Mouse (Mus musculus) neural tube, embryonic 11.5 days (tissue): ENCODE measurements at regions not wholly inside any gene's neighbourhood (a gene's known extent, or its start where the extent isn't known, plus 50 kb on each side); places are given as distances from the start of the nearest gene placed in this dataset.
A peak's percentile ranks its signal among the peaks of the same experiment; 100 is the strongest.

Experiments used
- ATAC-seq: fragments of 200-750 bp; cut with Nextera tagmentation; 2 replicates; pipeline ENCODE4 v1.8.0; 2017; ENCODE audit warnings: moderate number of reproducible peaks, mild to moderate bottlenecking, moderate TSS enrichment, moderate library complexity; ENCODE audit not compliant: insufficient read depth, low FRiP score, low TSS enrichment
- DNase-seq: peaks from one replicate; pipeline ENCODE4 v3.0.0-alpha.2; 2015; ENCODE audit warnings: low spot score
- H3K27ac ChIP-seq: fragments of 300-500 bp; sonication (generic); 2 replicates; pipeline ENCODE4 v1.5.1; 2014; ENCODE audit warnings: low read depth, mild to moderate bottlenecking, low read length
- H3K27me3 ChIP-seq: fragments of 300-500 bp; sonication (generic); 2 replicates; pipeline ENCODE4 v1.6.1; 2014; ENCODE audit warnings: mild to moderate bottlenecking, low read length, mixed read lengths; ENCODE audit not compliant: control insufficient read depth, insufficient read depth
- H3K36me3 ChIP-seq: fragments of 300-500 bp; sonication (generic); 2 replicates; pipeline ENCODE4 v1.6.1; 2014; ENCODE audit warnings: mild to moderate bottlenecking, low read length, moderate library complexity, mixed read lengths; ENCODE audit not compliant: control insufficient read depth, insufficient read depth
- H3K4me1 ChIP-seq: fragments of 300-500 bp; sonication (generic); 2 replicates; pipeline ENCODE4 v1.6.1; 2014; ENCODE audit warnings: low read length, mixed read lengths; ENCODE audit not compliant: control insufficient read depth, insufficient read depth
- H3K4me2 ChIP-seq: fragments of 300-500 bp; sonication (generic); 2 replicates; pipeline ENCODE4 v1.6.1; 2014; ENCODE audit warnings: low read depth, mild to moderate bottlenecking, moderate library complexity
- H3K4me3 ChIP-seq: fragments of 300-500 bp; sonication (generic); 2 replicates; pipeline ENCODE4 v1.5.1; 2014; ENCODE audit warnings: low read depth, low read length
- H3K9ac ChIP-seq: fragments of 300-500 bp; sonication (generic); 2 replicates; pipeline ENCODE4 v1.6.1; 2014; ENCODE audit warnings: mild to moderate bottlenecking, low read length
- H3K9me3 ChIP-seq: fragments of 300-500 bp; sonication (generic); 2 replicates; pipeline ENCODE4 v1.6.1; 2016; ENCODE audit warnings: low read length; ENCODE audit not compliant: control insufficient read depth
- WGBS: fragments of 180-500 bp; shearing (Covaris S2); extraction: QIAGEN DNeasy Blood & Tissue Kit; methylation state at CpG from one replicate; pipeline ENCODE4 v1.1.7; 2014; 5-methylcytosine and 5-hydroxymethylcytosine counted together

- Histone ChIP-seq H3K4me3 (no peak overlapping the region), H3K4me2 (no peak overlapping the region), H3K27me3 (no peaks in the 10 kb centered on the region), H3K36me3 (no peaks in the 10 kb centered on the region), H3K9me3 (no peaks in the 10 kb centered on the region), H3K9ac (no peak overlapping the region), H3K4me1 (no peaks in the 10 kb centered on the region), H3K27ac (no peak overlapping the region)
- WGBS, result 79% methylated on average over 1 of the region's 1 CpGs
- no peak for DNase-seq
- no peak for ATAC-seq
Observed at GRCm38 (mm10) chr3:115787360-115787759, 72.5 kb upstream of the S1pr1 start.

GRCm38 (mm10) chr3:115788525-115788924 is 73.7 kb upstream of the S1pr1 start:
- DNase-seq, result no peak
- no peak for ATAC-seq
- Histone ChIP-seq H3K4me3 (no peak overlapping the region), H3K4me1 (no peaks in the 10 kb centered on the region), H3K4me2 (no peak overlapping the region), H3K27me3 (no peaks in the 10 kb centered on the region), H3K9ac (no peak overlapping the region), H3K9me3 (no peaks in the 10 kb centered on the region), H3K27ac (no peak overlapping the region), H3K36me3 (no peaks in the 10 kb centered on the region)
- 83% methylated on average over 3 of the region's 3 CpGs for WGBS

- Histone ChIP-seq H3K27me3 (no peaks in the 10 kb centered on the region), H3K36me3 (no peaks in the 10 kb centered on the region), H3K9me3 (no peaks in the 10 kb centered on the region), H3K4me1 (no peaks in the 10 kb centered on the region), H3K4me2 (no peak overlapping the region), H3K9ac (no peak overlapping the region), H3K4me3 (no peak overlapping the region), H3K27ac (no peak overlapping the region)
- no peak for ATAC-seq
- no peak for DNase-seq
- 91% methylated on average over 6 of the region's 6 CpGs for WGBS
Observed at GRCm38 (mm10) chr3:115789063-115789462, 74.2 kb upstream of the S1pr1 start.

- ATAC-seq (no peak), DNase-seq (no peak)
- no peaks in the 10 kb centered on the region for H3K9me3 ChIP-seq
- no peak overlapping the region for H3K9ac ChIP-seq
- H3K4me2 ChIP-seq, result no peak overlapping the region
- no peak overlapping the region for H3K4me3 ChIP-seq
- no peaks in the 10 kb centered on the region for H3K36me3 ChIP-seq
- 60% methylated on average over 4 of the region's 4 CpGs for WGBS
- H3K27ac ChIP-seq, result no peak overlapping the region
- no peaks in the 10 kb centered on the region for H3K4me1 ChIP-seq
- H3K27me3 ChIP-seq, result no peaks in the 10 kb centered on the region
Observed at GRCm38 (mm10) chr3:115792606-115793005, 77.7 kb upstream of the S1pr1 start.

- no peaks in the 10 kb centered on the region for H3K36me3 ChIP-seq
- no peak overlapping the region for H3K9ac ChIP-seq
- 69% methylated on average over 12 of the region's 12 CpGs for WGBS
- ATAC-seq (no peak), DNase-seq (peak; percentile 15)
- no peak overlapping the region for H3K4me3 ChIP-seq
- no peaks in the 10 kb centered on the region for H3K27me3 ChIP-seq
- no peaks in the 10 kb centered on the region for H3K9me3 ChIP-seq
- H3K4me2 ChIP-seq, result no peak overlapping the region
- H3K4me1 ChIP-seq, result no peaks in the 10 kb centered on the region
- no peak overlapping the region for H3K27ac ChIP-seq
Observed at GRCm38 (mm10) chr3:115793344-115794059, 78.6 kb upstream of the S1pr1 start.

GRCm38 (mm10) chr3:115799326-115799725 is 84.5 kb upstream of the S1pr1 start:
- Histone ChIP-seq H3K27ac (no peak overlapping the region), H3K27me3 (no peaks in the 10 kb centered on the region), H3K4me1 (no peaks in the 10 kb centered on the region), H3K9me3 (no peaks in the 10 kb centered on the region), H3K4me2 (no peak overlapping the region), H3K36me3 (no peaks in the 10 kb centered on the region), H3K4me3 (no peak overlapping the region), H3K9ac (no peak overlapping the region)
- whole genome bisulfite sequencing, result 93% methylated on average over 10 of the region's 10 CpGs
- no peak for DNase-seq
- ATAC-seq, result no peak

GRCm38 (mm10) chr3:115799981-115800380 is 85.1 kb upstream of the S1pr1 start:
- no peak for DNase-seq

GRCm38 (mm10) chr3:115800873-115801272 is 86.0 kb upstream of the S1pr1 start:
- WGBS, result 54% methylated on average over 5 of the region's 5 CpGs
- Histone ChIP-seq H3K4me2 (no peak overlapping the region), H3K27ac (no peak overlapping the region), H3K36me3 (no peaks in the 10 kb centered on the region), H3K9me3 (no peaks in the 10 kb centered on the region), H3K27me3 (no peaks in the 10 kb centered on the region), H3K4me3 (no peak overlapping the region), H3K4me1 (no peaks in the 10 kb centered on the region), H3K9ac (no peak overlapping the region)
- no peak for ATAC-seq
- no peak for DNase-seq

More at GRCm38 (mm10) chr3:115799981-115800380, 85.1 kb upstream of the S1pr1 start:
- Histone ChIP-seq H3K4me2 (no peak overlapping the region), H3K36me3 (no peaks in the 10 kb centered on the region), H3K27ac (no peak overlapping the region), H3K4me3 (no peak overlapping the region), H3K9ac (no peak overlapping the region), H3K4me1 (no peaks in the 10 kb centered on the region), H3K9me3 (no peaks in the 10 kb centered on the region), H3K27me3 (no peaks in the 10 kb centered on the region)
- no peak for ATAC-seq
- 81% methylated on average over 2 of the region's 2 CpGs for WGBS

GRCm38 (mm10) chr3:115801581-115802200 is 85.9 kb upstream of the Dph5 start:
- Histone ChIP-seq H3K4me3 (no peak overlapping the region), H3K9ac (no peak overlapping the region), H3K9me3 (no peaks in the 10 kb centered on the region), H3K36me3 (no peaks in the 10 kb centered on the region), H3K27me3 (no peaks in the 10 kb centered on the region), H3K4me1 (no peaks in the 10 kb centered on the region), H3K4me2 (no peak overlapping the region), H3K27ac (no peak overlapping the region)
- DNase-seq, result no peak
- no peak for ATAC-seq
- 89% methylated on average over 5 of the region's 5 CpGs for WGBS
